Mouse (Mus musculus) granulocyte monocyte progenitor cell, adult 5-6 weeks (primary cell): ENCODE data around the gene Oit1. TPM values are rescaled to one million over a fixed set of nuclear protein-coding genes. Genes with fewer than 3 reads are reported as not detected.

ENCODE experiments used
- ATAC-seq: replicated peaks from 2 replicates; pipeline ENCODE4 v1.8.0; 2016; ENCODE audit warnings: mild to moderate bottlenecking, moderate TSS enrichment, inconsistent platforms; ENCODE audit not compliant: poor library complexity, severe bottlenecking
- total RNA-seq, 2 experiments: library from RNA; stranded (forward) in 1 of 2; stranded (reverse) in 1 of 2; fragments of 200-712, 200-1000 nt in 1 of 2; fragments of >200 nt in 1 of 2; fragmentation: Nextera tagmentation in 1 of 2; gene quantifications; 2 replicates each; pipeline ENCODE4 v1.2.3; 2014 to 2017

Oit1 gene
- not detected in 2 replicates for total RNA-seq (2014; fragmentation: Nextera tagmentation)
- not detected in 2 replicates for total RNA-seq (2017)

DNA sequence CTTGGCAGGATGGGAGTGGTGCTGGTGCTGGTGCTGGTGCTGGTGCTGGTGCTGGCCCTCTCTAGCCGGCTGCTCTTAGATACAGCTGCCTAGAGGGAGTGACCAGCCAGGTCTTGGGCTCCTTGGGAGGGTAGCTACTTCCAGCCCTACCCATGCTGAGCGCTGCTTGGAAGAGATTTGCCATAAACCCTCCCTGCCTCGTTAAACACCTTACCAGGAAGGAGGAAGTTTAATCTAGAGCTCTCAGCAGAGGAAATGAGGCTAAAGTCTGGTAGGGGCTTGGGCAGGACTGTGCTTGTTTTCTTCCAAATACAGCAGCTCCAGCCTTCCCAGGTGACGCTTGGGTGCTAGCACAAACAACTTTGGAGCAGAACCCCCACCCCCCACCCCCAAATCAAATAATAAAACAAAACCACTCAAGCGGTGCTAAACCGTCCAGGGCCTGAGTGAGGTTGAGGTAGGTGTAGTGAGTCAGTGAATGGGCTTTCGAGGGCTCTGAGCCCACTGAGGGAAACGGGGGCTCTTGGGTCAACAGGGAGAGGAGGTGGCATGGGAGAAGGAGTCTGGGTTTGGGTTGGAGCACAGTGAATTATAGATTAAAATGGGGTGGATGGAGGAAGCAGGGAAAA lies at the start of gene Oit1:
Oit1 (minus strand) TSS at position 70 of the 629 bp plus-strand sequence.
- no peak for ATAC-seq

DNA sequence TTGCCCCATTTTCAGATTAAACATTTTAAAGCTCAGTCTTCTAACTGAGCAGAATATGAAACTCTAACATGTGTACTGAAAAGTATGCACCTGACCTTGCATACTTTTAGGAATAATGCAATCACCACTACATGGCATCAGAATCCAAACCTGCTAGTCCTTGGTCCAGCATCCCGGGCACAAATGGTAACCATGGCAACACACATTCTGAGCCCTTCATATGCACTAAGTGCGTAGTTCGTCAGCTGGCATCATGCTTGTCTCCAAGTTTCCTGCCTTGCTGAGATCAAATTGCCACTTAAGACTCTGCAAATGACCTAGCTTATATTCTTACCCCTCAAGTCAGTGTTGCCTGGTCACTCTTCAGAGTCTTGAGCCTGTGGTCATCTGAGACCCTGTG lies 44.3 kb upstream of the Oit1 start:
- ATAC-seq: no peak

DNA sequence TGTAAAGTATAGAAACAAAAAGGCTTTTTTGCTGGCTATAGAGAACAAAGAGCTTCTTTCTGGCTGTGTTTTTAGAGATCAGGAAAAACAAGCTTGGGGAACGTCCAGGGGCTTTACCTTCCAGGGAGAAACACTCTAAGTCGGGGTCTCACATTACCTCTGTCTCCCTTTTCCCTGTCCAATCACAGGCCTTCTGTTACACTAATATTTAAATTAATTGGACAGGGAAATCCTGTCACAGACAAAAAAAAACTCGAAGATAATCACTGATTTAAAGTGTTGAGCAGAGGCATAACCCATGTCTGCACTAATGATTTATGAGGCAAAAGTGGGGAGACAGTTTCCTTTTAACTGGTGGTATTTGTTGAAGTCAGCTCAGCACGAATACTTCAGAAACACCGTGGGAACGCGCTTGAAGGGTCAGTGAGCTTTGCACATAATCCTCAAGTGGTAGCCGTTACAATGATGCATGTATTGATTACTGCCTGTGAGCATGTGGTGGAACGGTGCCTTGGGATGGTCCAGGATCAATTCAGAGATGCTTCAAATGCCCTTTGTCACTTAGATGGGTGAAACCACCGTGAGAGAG lies 42.7 kb upstream of the Oit1 start:
- no peak for ATAC-seq

DNA sequence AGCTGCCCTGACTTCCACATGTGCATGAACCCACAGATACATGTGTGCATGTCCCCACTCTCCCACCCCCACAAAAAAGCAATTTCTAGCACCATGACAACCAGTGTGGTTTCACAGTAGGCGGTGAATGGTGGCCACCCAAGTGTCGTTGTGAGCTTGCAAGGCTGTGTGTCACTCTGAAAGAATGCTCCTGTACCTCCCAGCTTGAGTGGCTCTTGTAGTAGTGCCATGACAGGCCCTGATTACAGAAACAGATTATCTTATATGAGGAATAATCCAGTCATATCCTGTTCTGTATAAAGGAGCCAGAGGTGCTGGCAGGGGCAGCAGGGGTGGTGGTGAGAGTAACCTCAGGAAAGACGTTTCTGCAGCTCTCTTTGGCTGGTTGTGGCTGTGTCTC lies 40.1 kb upstream of the Oit1 start:
- no peak for ATAC-seq

DNA sequence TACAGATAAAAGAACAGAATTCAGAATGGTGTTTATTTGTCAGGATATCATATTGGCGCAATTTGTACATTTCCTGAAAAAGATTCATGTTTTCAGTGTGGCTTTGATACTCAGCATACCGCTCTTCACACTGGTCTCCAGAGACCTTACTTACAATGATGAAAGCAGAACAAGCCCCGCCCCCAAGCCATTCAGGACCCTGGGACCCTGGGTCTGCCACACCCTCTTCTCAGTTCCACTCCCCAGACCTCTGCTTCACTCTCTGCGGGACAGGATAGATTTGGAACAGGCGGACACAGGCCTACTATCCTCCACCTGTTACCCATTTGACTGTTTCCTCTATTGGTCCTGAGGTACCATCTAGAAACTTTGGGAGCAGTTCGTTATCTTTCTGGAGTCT lies 27.4 kb upstream of the Oit1 start:
- no peak for ATAC-seq

DNA sequence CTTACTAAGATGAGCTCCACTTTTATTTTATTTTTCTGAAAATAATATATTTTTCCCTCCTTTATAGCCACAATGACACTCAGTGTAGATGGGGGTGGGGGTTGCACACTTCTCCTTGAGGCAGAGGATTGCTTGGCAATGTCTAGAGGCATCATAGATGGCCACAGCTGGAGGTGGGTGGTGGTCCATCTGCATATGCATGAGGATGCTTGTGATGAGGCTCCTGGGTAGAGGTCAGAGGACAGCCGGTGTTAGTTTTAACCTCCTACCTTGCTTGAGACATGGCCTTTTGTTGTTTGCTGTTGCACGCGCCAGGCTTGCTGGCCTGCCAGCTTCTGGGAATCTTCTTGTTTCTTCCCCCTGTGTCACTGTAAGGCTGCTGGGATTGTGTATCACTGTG lies 24.8 kb upstream of the Oit1 start:
- ATAC-seq: no peak

GRCm38 (mm10) chr14:8398507-8398906 lies 20.0 kb upstream of the Oit1 start:
- ATAC-seq: no peak

DNA sequence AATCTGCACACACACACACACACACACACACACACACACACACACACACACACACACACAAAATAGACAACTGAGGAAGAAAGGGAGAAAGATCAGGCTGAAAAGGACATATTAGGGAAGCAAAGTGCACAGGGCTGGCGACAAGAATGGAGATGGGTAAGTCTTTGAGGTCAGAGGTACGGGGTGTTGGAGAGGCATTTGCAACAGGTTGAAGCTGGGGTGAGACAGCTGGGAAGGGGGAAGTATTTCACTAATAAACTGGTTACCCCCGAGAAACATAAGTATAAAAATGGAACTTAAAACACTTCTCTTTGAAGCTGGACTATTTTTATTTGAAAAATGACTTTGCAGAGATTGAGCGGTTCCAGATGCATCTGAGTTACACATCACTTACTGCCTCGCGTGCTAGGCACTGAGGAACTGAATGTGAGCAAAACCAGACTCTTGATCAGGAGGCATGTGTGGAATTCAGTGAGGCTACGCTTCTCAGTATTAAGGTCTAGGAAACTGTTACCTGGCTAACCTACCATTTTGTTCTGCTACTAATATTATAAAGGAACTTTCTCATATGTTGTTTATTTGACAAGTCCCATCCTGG lies 17.2 kb upstream of the Oit1 start:
- ATAC-seq: no peak

DNA sequence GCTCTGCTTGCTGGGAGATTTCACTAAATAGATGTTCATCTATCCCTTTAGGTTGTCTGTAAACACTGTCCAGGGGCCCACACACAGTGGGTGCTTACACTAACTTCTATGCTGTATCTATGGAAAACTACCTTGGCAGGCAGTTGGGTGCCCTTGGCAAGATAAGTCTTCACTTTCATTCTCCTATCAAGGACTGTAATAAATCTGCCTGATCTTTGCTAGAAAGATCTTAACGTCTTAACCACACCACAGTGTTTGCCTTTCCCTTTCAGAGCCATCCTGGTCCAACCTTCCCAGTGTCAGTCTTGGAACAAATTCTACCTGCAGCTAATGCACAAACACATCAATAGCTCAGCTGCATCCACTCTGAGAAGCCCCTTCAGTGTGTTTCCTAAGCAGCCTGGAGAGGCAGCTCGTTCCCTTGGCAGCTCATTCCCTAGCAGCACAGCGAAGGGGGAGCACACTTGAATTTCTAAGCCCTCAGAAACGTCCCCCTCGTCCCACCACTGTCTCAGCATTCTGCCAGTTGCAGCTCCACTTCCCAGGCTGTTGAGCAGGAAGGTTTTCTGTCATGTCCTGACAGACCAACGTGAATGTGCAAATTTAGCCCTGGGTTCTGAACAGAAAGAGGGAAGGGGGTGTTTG lies 13.7 kb upstream of the Oit1 start:
- no peak for ATAC-seq

GRCm38 (mm10) chr14:8369394-8369793 lies 9.2 kb downstream of the Oit1 start:
- no peak for ATAC-seq

DNA sequence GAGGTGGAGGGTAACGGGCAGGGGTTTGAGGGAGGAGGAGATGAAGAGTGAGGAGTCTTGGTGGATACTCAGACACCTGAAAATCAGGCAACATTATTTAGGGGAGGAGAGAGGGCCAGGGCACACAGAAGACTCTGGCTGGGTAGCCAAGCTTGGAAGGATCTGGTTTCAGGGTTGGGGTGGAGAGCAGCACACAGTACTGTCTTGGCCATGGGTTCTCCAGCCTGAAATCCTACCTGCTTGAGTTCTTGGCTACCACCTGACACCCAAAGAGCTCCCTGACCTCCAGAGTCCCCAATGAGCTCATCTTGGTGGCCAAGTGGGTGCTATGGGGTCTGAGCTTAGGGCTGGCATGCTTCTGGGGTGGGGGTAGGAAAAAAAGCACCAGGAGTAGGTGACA lies 9.7 kb downstream of the Oit1 start:
- ATAC-seq: no peak

GRCm38 (mm10) chr14:8367727-8368520 lies 10.6 kb downstream of the Oit1 start:
- no peak for ATAC-seq

DNA sequence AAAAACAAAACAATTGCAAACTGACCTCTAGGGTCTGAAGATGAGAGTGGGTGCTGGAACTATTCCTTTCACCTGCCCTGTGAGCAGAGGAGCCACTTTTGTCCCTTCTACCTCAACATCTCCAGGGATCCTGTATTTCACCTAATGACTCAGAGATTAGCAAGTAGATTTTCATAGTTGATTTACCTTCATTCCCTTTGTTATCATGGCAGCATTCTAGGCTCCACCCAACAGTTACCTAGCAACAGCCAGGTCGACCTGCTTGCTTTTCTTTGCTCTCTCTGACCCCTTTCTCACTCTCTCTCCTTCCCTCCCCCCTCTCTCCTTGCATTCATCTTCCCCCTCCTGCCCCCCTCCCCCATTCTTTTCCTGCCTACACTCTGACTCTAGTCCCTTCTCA lies 11.4 kb downstream of the Oit1 start:
- no peak for ATAC-seq

GRCm38 (mm10) chr14:8365833-8366232 lies 12.7 kb downstream of the Oit1 start:
- no peak for ATAC-seq

- peak; percentile 26; the same call in 1 of the 2 replicates for ATAC-seq
These were observed 21.7 kb downstream of the Oit1 start for GRCm38 (mm10) chr14:8356836-8357235.

- ATAC-seq: peak; percentile 88
These were observed 22.5 kb downstream of the Oit1 start for GRCm38 (mm10) chr14:8355999-8356501.

GRCm38 (mm10) chr14:8348927-8349326 lies 29.6 kb downstream of the Oit1 start:
- ATAC-seq: peak; percentile 78

- ATAC-seq: peak; percentile 80
These were observed 32.1 kb downstream of the Oit1 start for GRCm38 (mm10) chr14:8346255-8346997.

GRCm38 (mm10) chr14:8345566-8345965 lies 33.0 kb downstream of the Oit1 start:
- no peak for ATAC-seq
